10 mouse cellular contexts compared by ENCODE assay signal in the genomic region with DNA sequence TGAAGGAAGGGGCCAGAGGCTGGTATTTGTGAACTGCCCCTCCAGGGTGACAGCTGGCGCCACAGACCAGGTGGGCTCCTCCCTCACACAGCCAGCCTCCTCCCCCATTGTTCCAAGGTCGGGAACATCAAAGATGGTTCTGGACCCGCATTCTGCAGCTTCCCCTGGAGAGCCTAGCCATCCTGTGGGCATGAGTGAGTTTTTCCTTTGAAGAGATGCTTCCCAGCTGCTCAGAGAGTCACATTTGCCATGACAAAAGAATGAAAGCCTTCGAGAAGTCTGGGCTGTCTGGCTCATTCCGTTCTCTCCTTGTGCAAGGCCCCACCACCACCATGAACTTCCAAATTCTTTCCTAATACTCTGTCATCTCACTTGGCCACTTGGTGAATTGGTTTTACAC. TPM values are rescaled to one million over a fixed set of nuclear protein-coding genes. Genes with fewer than 3 reads are reported as not detected.
DNase-seq lines count a peak whose midpoint lies in the region; ATAC-seq lines count a peak whose summit lies in the region.
"Had no signal": no experiment of that assay in that cellular context is flagged by ENCODE, and none has a peak within 500 bp of the region (broad histone marks: within the 10 kb centered on the region; RNA-seq: fewer than 3 reads in every experiment).

No protein-coding gene starts in this region.

- H3K4me2 ChIP-seq in hindbrain, embryonic 14.5 days (replicated peaks): 0 out of 2 replicates have a peak overlapping the region, but pooled peaks have one; percentile 7
- no peak overlapping the region for H3K4me2 ChIP-seq in midbrain, embryonic 12.5 days (replicated peaks)

- WGBS in heart, embryonic 10.5 days: 11% methylated on average over 5 of the region's 5 CpGs
- WGBS in hindbrain, embryonic 14.5 days: 6% methylated on average over 5 of the region's 5 CpGs
- 7% methylated on average over 5 of the region's 5 CpGs for WGBS in midbrain, embryonic 12.5 days

- H3K36me3 ChIP-seq in heart, embryonic 10.5 days: no peaks in the 10 kb centered on the region
- no peaks in the 10 kb centered on the region for H3K36me3 ChIP-seq in hindbrain, embryonic 14.5 days (replicated peaks; ENCODE audit: control insufficient read depth, insufficient read depth)
- no peaks in the 10 kb centered on the region for H3K36me3 ChIP-seq in midbrain, embryonic 12.5 days

- H3K9ac ChIP-seq in hindbrain, embryonic 14.5 days: peak overlapping the region; percentile 24; the same call in 1 of the 2 replicates
- H3K9ac ChIP-seq in midbrain, embryonic 12.5 days (replicated peaks): no peak overlapping the region

- peaks cover 39% of the 10 kb centered on the region for H3K27me3 ChIP-seq in heart, embryonic 10.5 days (ENCODE audit: insufficient read depth, poor library complexity, severe bottlenecking)
- H3K27me3 ChIP-seq in hindbrain, embryonic 14.5 days (ENCODE audit: control insufficient read depth, insufficient read depth, low read length): peaks cover 5% of the 10 kb centered on the region; the same call in 1 of the 2 replicates
- H3K27me3 ChIP-seq in midbrain, embryonic 12.5 days: peaks cover 45% of the 10 kb centered on the region
- H3K27me3 ChIP-seq: megakaryocyte, embryonic 14.5 days had no signal

- H3K9me3 ChIP-seq in heart, embryonic 10.5 days: no peaks in the 10 kb centered on the region
- H3K9me3 ChIP-seq in hindbrain, embryonic 14.5 days (ENCODE audit: control insufficient read depth, low read length): no peaks in the 10 kb centered on the region
- no peaks in the 10 kb centered on the region for H3K9me3 ChIP-seq in midbrain, embryonic 12.5 days
- H3K9me3 ChIP-seq: megakaryocyte, embryonic 14.5 days had no signal

- DNase-seq in heart, adult 11 months: peak; percentile 94
- no peak for DNase-seq in heart, embryonic 10.5 days (ENCODE audit: low spot score)
- peak; percentile 66 for DNase-seq in Muller cell, postnatal 12 days (ENCODE audit: inconsistent ontology term)
- DNase-seq in hindbrain, embryonic 14.5 days (ENCODE audit: low spot score): no peak
- no peak for DNase-seq in urinary bladder, postnatal 4 days (ENCODE audit: low spot score in 2 of 2)
- DNase-seq in left cerebral cortex, adult 18-20 months (ENCODE audit: low spot score in 2 of 2): no peak
- no peak for DNase-seq in liver
- DNase-seq: adrenal gland, adult 8-10 months had no signal

- no peak overlapping the region for H3K27ac ChIP-seq in heart, embryonic 10.5 days
- H3K27ac ChIP-seq in hindbrain, embryonic 14.5 days: peak overlapping the region; percentile 7; the same call in 1 of the 2 replicates
- no peak overlapping the region for H3K27ac ChIP-seq in midbrain, embryonic 12.5 days (replicated peaks)

- no peak for ATAC-seq in hindbrain, embryonic 14.5 days (ENCODE audit: low FRiP score)
- ATAC-seq in midbrain, embryonic 12.5 days (ENCODE audit: low FRiP score, low read depth): peak; percentile 32; the same call in 1 of the 2 replicates

- no peak overlapping the region for H3K4me3 ChIP-seq in heart, embryonic 10.5 days
- H3K4me3 ChIP-seq in hindbrain, embryonic 14.5 days (replicated peaks; ENCODE audit: low read length): no peak overlapping the region
- H3K4me3 ChIP-seq in midbrain, embryonic 12.5 days: no peak overlapping the region
- H3K4me3 ChIP-seq: megakaryocyte, embryonic 14.5 days had no signal

- peaks cover 32% of the 10 kb centered on the region for H3K4me1 ChIP-seq in heart, embryonic 10.5 days
- H3K4me1 ChIP-seq in hindbrain, embryonic 14.5 days (replicated peaks; ENCODE audit: control insufficient read depth, insufficient read depth, low read length): peaks cover 22% of the 10 kb centered on the region
- peaks cover 35% of the 10 kb centered on the region for H3K4me1 ChIP-seq in midbrain, embryonic 12.5 days

RNA-seq across cellular contexts. Expression of a gene that starts 9.8 kb away (rescaled TPM):
- polyA plus RNA-seq in heart, embryonic 10.5 days (2016; fragmentation: Nextera tagmentation; extraction: Ambion mirVana): 0.55 and 1.3 TPM in 2 replicates
- polyA plus RNA-seq in hindbrain, embryonic 14.5 days (2014; fragmentation: Nextera tagmentation; extraction: Ambion mirVana): 4.6 and 4.8 TPM in 2 replicates
- polyA plus RNA-seq in midbrain, embryonic 12.5 days (2016; fragmentation: Nextera tagmentation; extraction: Ambion mirVana): 3.0 and 3.6 TPM in 2 replicates
- total RNA-seq in left cerebral cortex, adult 18-20 months (2021): 10 to 100 TPM; 16.1 to 18.9 TPM

RNA-seq across cellular contexts. Expression of a gene that starts 37.1 kb away (rescaled TPM):
- polyA plus RNA-seq in heart, embryonic 10.5 days (2016; fragmentation: Nextera tagmentation; extraction: Ambion mirVana): 82.8 and 93.8 TPM in 2 replicates
- polyA plus RNA-seq in hindbrain, embryonic 14.5 days (2014; fragmentation: Nextera tagmentation; extraction: Ambion mirVana): 103 and 109 TPM in 2 replicates
- polyA plus RNA-seq in midbrain, embryonic 12.5 days (2016; fragmentation: Nextera tagmentation; extraction: Ambion mirVana): 72.0 and 79.2 TPM in 2 replicates
- total RNA-seq in left cerebral cortex, adult 18-20 months (2021): 10 to 100 TPM; 37.0 to 37.9 TPM

Comparison
In these comparisons a context has a peak if more than half of its experiments do, and no peak if none do; other contexts are left out.
1. DNase-seq: peak in heart, adult 11 months (single experiment) and Muller cell, postnatal 12 days (single experiment); none in heart, embryonic 10.5 days (single experiment), hindbrain, embryonic 14.5 days (single experiment), urinary bladder, postnatal 4 days (0 of 2), left cerebral cortex, adult 18-20 months (0 of 2) and liver (single experiment).